Mouse (Mus musculus) lung, adult 2 months (tissue): ENCODE results near the gene Gfod1.

Experiments
- CTCF ChIP-seq: fragments of 200-500 bp; IDR thresholded peaks from 2 replicates; pipeline ENCODE4 v1.5.1; 2011; ENCODE audit warnings: mild to moderate bottlenecking, low read length, control low read depth; ENCODE audit not compliant: insufficient read depth
- POLR2A ChIP-seq: fragments of 200-500 bp; IDR thresholded peaks from 2 replicates; pipeline ENCODE4 v1.6.1; 2011; ENCODE audit warnings: low read depth, mild to moderate bottlenecking, control low read depth, low read length, borderline replicate concordance; ENCODE audit errors: extremely low read depth

- TF ChIP-seq POLR2A, result no peak
- TF ChIP-seq CTCF, result no peak
Observed at GRCm38 (mm10) chr13:43289076-43289475, 14.9 kb downstream of the Gfod1 start.
